Mouse (Mus musculus): ENCODE data around the gene Ryr2. TPM values are rescaled to one million over a fixed set of nuclear protein-coding genes. Genes with fewer than 3 reads are reported as not detected.
"Not testable (repeated sequence)": the region's sequence is repeated elsewhere in the genome, so short reads cannot be mapped to it uniquely, and the experiment has no call there.

The Ryr2 gene
- total RNA-seq (2015) (not detected in 2 replicates), total RNA-seq (2017) (not detected in 2 replicates)

DNA sequence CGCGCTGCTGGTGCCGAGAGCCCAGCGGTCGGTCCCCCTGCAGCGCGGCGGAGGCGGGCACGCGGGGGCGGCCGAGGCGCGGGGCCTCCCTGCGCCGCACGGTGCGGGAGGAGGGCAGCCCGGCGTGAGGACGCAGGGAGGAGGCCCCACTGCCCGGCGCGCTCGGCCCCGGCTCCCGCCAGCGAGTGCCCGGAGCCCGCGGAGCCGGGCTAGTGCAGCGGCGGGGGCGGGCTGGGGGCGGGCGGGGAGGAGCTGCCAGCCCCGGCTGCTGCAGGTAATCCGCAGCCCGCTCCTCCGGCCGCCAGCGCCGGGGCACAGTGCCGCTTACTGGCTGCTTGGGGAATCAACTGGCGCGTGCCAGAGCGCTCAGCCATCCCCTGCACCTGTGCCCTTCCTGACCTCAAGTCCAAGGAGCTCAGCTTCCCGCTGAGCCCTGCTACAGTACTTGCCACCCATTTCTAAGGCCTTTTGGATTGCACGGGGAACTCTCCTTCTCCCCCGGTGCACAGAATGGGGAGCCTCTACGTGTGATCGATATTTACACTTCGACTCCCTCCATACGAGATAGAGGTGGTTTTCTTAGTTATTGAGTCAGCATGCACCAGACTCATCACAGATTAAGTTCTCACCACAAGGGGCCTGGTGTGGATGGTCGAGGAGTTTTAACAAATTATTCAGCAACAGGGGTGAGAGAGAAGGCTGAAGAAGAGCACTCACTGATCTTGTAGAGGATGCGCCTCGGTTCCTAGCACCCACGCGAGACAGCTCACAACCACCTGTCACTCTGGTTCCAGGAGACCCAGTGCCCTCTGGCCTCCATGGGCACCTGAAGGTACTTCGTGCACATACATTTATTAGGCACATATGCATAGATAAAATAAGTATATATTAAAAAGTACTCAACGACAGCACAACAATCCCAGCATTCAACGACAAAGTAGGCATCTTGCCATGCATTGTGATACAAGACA lies at the start of gene Ryr2:
Ryr2 (minus strand) TSS at position 284 of the 971 bp plus-strand sequence.
- no peak for ATAC-seq (ENCODE audit: poor library complexity, severe bottlenecking)

DNA sequence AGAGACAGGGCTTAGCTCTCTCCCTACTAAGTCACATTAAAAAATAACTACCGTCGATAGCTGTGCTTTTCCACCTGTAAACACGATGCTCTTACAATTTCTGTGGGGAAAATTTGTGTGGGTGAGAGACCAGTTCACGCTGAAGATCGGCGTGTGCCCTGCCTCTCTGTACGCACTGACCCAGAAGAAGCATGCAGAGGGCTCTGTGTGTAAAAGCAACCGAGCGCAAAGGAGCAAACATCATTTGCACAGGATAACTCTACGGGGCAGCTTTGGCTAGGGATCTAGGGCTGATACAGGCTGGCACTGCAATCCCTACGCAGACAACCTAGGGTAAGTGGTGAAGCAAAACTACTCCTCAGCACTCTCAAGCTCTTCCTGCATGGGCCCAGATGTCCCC lies 47.2 kb upstream of the Ryr2 start:
- ATAC-seq (ENCODE audit: poor library complexity, severe bottlenecking): no peak

GRCm38 (mm10) chr13:12146918-12147507 lies 40.3 kb upstream of the Ryr2 start:
- no peak for ATAC-seq (ENCODE audit: poor library complexity, severe bottlenecking)

GRCm38 (mm10) chr13:12146402-12146801 lies 39.7 kb upstream of the Ryr2 start:
- ATAC-seq (ENCODE audit: poor library complexity, severe bottlenecking): no peak

DNA sequence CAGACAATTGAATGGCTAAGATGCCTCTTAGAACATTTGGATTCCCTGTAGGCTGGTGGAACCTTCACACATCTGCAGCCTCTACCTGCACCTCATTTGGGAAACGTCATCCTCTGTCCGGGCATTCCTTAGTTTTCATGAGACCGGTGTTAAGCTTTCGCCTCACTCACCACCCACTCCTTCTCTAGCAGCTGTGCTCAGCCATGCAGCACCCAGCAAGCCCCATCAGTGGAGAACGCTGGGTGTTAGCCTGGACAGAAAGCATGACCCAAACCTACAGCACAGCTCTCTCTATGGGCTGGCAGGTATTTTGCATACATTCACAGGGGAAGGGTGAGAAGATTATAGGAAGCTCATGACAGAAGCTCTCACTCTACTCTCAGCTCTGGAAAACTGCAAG lies 36.6 kb upstream of the Ryr2 start:
- no peak for ATAC-seq (ENCODE audit: poor library complexity, severe bottlenecking)

GRCm38 (mm10) chr13:12136461-12136860 lies 29.7 kb upstream of the Ryr2 start:
- ATAC-seq (ENCODE audit: poor library complexity, severe bottlenecking): not testable (repeated sequence)

DNA sequence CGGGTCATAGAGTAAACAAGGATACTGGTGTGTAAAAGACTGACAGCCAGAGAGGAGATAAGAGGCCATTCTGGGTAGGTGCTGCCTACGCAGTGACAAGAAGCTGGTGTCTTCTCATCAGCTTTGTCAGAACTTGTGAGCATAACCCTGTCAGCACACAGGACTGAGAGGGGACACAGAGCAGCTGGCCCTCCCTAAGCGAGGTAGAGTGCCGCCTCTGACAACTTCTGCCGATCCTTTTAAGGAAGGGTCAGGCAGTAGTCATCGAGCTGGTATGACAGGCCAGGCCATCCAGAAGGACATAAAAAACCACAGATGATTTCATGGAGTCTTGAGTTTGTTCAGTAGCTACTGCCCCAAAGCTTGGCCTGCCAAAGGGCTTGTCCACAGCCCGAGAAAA lies 26.8 kb upstream of the Ryr2 start:
- no peak for ATAC-seq (ENCODE audit: poor library complexity, severe bottlenecking)

DNA sequence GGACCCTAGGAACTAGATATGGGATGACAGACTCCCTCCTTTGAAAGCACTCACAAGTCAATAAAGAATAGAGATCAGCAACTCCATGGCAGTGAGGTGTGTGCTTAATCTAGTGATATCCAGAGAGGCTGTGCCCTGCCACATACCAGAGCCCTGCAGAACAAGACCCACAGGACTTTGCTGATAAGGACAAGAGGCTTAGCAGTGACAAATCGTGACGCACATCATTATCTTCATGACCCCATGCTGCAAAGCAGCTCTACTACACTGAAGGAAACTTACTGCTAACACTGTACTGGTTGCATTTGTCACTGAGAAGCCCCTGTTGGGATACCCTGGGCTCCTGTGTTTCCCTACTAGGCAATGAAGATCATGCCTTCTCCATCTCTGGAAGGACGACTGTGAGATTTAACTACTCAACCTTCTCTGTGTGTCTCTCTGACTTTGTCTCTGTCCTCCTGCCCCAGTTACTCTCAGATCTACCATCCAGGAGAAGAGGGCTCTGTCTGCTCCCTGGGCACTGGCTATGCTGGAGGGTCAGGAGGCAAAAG lies 25.5 kb upstream of the Ryr2 start:
- ATAC-seq (ENCODE audit: poor library complexity, severe bottlenecking): no peak

DNA sequence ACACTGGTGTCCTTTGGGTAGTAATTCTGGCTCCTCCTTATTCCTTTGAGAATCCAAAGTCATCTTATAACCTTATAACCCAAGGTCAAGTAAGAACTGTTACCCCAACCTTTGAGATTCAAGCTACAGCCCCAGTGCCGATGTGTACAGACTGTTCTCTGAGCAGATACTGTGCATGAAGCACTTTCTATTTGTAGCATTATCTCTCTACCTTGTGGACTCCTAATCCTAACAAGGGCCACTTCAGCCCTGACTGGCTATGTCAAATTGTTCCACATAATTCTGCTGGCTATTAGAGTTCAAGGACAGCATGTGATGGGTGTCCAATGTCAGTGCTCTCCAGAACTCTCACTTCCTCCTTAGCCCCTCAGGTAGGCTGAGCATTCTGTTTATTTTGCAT lies 22.4 kb upstream of the Ryr2 start:
- no peak for ATAC-seq (ENCODE audit: poor library complexity, severe bottlenecking)

- no peak for ATAC-seq (ENCODE audit: poor library complexity, severe bottlenecking)
Measured at GRCm38 (mm10) chr13:12126099-12126498, 19.4 kb upstream of the Ryr2 start.

- no peak for ATAC-seq (ENCODE audit: poor library complexity, severe bottlenecking)
Measured at GRCm38 (mm10) chr13:12124940-12125540, 18.3 kb upstream of the Ryr2 start.

GRCm38 (mm10) chr13:12115551-12115950 lies 8.8 kb upstream of the Ryr2 start:
- ATAC-seq (ENCODE audit: poor library complexity, severe bottlenecking): no peak

DNA sequence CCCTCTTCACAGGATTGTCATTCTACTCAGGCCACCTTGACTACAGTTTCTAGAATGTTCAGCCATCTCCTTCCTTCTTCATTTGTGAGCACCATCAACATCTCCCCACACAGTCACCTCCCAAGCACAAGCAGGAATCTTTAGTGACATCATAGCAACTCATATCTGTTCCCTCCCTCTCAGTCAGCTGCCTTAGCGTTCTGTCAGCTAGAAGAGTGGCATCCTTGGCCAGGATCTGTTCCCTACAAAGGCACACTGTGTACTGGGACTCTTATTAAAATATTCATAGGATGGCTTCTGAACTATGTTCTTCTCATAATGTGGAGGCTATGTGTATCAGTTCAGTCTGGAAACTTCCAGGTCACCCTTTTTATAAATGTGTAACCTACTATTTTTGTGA lies 8.1 kb upstream of the Ryr2 start:
- ATAC-seq (ENCODE audit: poor library complexity, severe bottlenecking): no peak

- ATAC-seq (ENCODE audit: poor library complexity, severe bottlenecking): no peak
Measured at GRCm38 (mm10) chr13:12108955-12109354, 2.2 kb upstream of the Ryr2 start.

DNA sequence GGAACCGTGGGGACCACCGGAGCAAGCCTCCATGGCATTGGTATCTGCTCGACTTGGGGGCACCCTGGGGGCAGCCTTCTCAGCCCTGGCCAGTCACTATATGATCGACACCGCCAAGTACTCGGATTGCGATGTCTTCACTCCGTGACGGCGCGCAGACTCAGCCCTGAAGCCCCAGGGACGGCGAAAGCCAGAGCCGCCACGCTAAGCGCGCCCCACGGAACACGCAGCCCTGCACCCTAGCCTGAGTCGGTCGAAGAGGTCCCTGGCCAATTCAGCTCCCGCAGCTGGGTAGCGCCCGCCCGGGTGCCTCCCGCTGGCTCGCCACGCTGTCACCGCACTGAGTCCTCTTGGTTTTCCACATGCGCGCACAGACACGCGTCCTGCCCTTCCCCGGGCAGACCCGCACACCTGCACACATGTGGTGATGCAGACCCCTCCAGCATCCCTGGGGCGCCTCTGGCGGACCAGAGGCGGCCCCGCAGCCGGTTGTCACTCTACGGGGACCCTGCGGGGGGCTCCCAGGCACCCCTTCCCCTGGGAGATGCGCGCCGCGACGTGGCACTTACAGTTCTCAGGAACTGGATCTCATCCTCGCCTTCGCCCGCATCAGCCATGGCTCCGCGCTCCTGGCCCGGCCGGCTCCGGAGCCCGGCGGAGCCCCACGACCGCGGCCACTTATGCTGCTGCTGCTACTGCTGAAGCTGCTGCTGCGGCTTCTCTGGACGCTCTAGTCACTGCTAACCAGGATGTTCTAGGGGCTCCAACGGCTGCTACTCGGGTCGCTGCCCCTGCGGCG lies 716 bp downstream of the Ryr2 start:
- ATAC-seq (ENCODE audit: poor library complexity, severe bottlenecking): no peak

DNA sequence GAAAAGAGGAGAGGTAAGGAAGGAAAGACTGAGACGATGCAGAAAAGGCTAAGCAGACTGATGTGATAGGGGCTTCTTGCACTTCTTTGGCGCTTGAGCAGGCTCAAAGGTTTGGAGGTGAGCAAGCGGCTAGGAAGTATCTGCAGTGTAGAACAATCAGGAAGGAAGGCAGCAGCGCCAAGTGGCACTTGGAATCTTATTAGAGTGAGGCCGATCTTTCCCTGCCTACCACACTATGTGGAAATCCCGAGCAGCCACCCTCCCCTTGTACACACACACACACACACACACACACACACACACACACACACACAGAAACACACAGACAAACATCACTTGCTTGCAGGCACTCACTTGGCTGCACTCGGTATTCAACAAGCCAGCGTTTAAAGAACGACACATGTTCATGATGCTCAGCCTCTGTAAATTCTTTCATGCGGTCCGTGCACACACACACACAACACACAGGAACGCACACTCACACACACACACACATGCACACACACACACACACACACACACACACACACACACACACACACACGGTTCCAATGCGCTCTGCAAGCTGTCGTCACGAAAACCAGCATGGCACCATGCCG lies 1.4 kb downstream of the Ryr2 start:
- ATAC-seq (ENCODE audit: poor library complexity, severe bottlenecking): no peak

- ATAC-seq (ENCODE audit: poor library complexity, severe bottlenecking): no peak
Measured at GRCm38 (mm10) chr13:12104318-12104717, 2.4 kb downstream of the Ryr2 start.

- no peak for ATAC-seq (ENCODE audit: poor library complexity, severe bottlenecking)
Measured at GRCm38 (mm10) chr13:12103017-12103416, 3.7 kb downstream of the Ryr2 start.

DNA sequence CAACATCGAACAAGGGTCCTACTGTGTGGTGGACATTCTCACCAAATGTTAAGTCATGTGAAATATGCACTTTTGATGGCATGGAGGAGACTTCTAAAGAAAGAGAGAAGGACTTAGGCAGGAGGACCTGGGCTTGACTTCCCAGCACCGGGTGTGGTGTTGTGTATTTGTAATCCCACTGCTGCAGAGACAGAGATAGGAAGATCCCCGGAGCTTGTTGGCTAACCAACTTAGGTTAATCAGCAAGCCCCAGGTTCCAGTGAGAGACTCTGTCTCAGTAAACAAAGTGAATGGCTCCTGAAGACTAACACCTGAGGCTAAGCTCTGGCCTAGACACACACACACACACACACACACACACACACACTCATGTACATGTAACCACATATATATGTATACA lies 7.3 kb downstream of the Ryr2 start:
- ATAC-seq (ENCODE audit: poor library complexity, severe bottlenecking): no peak

DNA sequence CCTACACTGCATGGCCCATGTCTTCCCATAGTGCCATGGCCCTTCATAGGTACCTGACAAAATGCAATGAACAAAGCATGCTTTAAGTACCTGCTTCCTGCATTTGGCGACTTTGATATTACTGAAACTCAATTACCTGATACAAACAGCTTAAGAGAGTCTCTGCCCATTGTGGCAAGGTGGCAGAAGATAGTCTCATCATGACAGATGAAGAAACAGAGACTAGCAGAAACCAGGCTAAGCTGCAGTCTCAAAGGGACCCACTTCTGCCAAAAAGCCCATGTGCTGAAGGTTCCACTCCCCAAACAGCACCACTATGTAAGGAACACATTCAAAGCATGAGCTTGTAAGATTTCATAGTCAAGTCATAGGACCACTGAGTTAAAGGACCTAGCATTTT lies 7.8 kb downstream of the Ryr2 start:
- ATAC-seq (ENCODE audit: poor library complexity, severe bottlenecking): no peak

All from megakaryocyte, adult 5-6 weeks (primary cell).